In the genomic region with DNA sequence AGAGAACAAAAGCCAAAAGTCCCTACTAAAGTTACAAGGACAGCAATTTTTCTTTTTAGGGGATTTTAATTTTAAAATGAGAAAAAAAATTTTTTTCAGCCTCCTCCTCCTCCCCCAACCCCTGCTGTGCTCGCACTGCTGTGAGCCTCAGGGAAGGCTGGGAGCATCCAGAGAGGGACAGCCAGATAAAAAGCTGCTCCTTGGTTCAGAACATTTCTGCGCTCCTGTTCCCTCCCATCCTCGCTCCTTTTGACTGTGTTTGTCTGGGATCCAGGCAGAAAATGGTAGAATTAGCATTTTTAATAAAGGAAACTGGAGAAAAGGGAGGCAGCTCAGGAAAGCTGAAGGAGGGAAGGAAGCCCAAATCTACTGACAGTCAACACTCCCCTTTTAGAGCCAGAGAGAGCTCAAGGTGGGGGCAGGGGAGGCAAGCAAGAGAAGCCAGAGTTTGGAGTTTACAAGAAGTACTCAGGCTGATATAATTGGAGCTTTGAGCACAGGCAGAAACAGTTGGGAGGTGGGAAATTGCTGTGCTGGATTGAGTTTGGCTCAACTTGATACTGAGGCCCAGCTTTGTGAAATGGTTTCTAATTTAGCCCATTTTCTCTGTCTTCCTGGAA, we compare ENCODE assay signal across 10 mouse cellular contexts.
DNase-seq lines count a peak whose midpoint lies in the region; ATAC-seq and TF ChIP-seq lines count a peak whose summit lies in the region.
"Had no signal": no experiment of that assay in that cellular context is flagged by ENCODE, and none has a peak within 500 bp of the region (broad histone marks: within the 10 kb centered on the region; RNA-seq: fewer than 3 reads in every experiment).

No protein-coding gene starts in this region.

- H3K4me2 ChIP-seq in forebrain, embryonic 13.5 days = peak overlapping the region; percentile 27
- 0 out of 2 replicates have a peak overlapping the region, but pooled peaks have one; percentile 13 for H3K4me2 ChIP-seq in midbrain, embryonic 12.5 days (replicated peaks)
- no peak overlapping the region for H3K4me2 ChIP-seq in liver, postnatal 0 days (ENCODE audit: low read depth, low read length)
- no peak overlapping the region for H3K4me2 ChIP-seq in lung, postnatal 0 days (replicated peaks; ENCODE audit: low read depth, low read length)
- H3K4me2 ChIP-seq in kidney, embryonic 14.5 days (replicated peaks; ENCODE audit: low read depth, low read length) = no peak overlapping the region
- H3K4me2 ChIP-seq: lung, embryonic 14.5 days had no signal

- DNase-seq in cerebellum, postnatal 10 days = peak; percentile 29 to 58
- DNase-seq in layer of hippocampus, adult 18-20 months (ENCODE audit: low spot score in 2 of 2) = peak; percentile 68 to 80
- DNase-seq in liver, postnatal 0 days = no peak
- DNase-seq in lung, postnatal 0 days (ENCODE audit: low spot score) = no peak
- no peak for DNase-seq in urinary bladder, postnatal 4 days (ENCODE audit: low spot score in 2 of 2)
- DNase-seq: kidney, adult 11 months; lung, embryonic 14.5 days had no signal

- H3K36me3 ChIP-seq in forebrain, embryonic 13.5 days (ENCODE audit: poor library complexity, severe bottlenecking) = peaks cover 5% of the 10 kb centered on the region; the same call in 1 of the 2 replicates
- no peaks in the 10 kb centered on the region for H3K36me3 ChIP-seq in midbrain, embryonic 12.5 days
- H3K36me3 ChIP-seq in liver, postnatal 0 days (replicated peaks; ENCODE audit: insufficient read depth, low read length) = no peaks in the 10 kb centered on the region
- H3K36me3 ChIP-seq in lung, postnatal 0 days (ENCODE audit: insufficient read depth, low read length) = no peaks in the 10 kb centered on the region
- no peaks in the 10 kb centered on the region for H3K36me3 ChIP-seq in kidney, embryonic 14.5 days (ENCODE audit: control insufficient read depth, insufficient read depth, low read length)

- ATAC-seq in forebrain, embryonic 13.5 days = peak; percentile 83
- peak; percentile 48; the same call in 1 of the 2 replicates for ATAC-seq in midbrain, embryonic 12.5 days (ENCODE audit: low FRiP score, low read depth)
- no peak for ATAC-seq in liver, postnatal 0 days
- no peak for ATAC-seq in lung, postnatal 0 days
- ATAC-seq in kidney, embryonic 14.5 days (ENCODE audit: low FRiP score, low TSS enrichment) = no peak

- TF ChIP-seq EP300 in liver, postnatal 0 days (IDR thresholded peaks at IDR 0.05; ENCODE audit: low read depth) = no peak
- TF ChIP-seq EP300 in lung, postnatal 0 days (IDR thresholded peaks at IDR 0.05) = no peak

- H3K27me3 ChIP-seq in forebrain, embryonic 13.5 days = no peaks in the 10 kb centered on the region
- H3K27me3 ChIP-seq in midbrain, embryonic 12.5 days = no peaks in the 10 kb centered on the region
- H3K27me3 ChIP-seq in liver, postnatal 0 days (ENCODE audit: insufficient read depth, low read length) = no peaks in the 10 kb centered on the region
- H3K27me3 ChIP-seq in lung, postnatal 0 days (replicated peaks; ENCODE audit: insufficient read depth, low read length) = no peaks in the 10 kb centered on the region
- H3K27me3 ChIP-seq in kidney, embryonic 14.5 days (ENCODE audit: control insufficient read depth, insufficient read depth, low read length) = no peaks in the 10 kb centered on the region

- TF ChIP-seq CTCF in liver, postnatal 0 days (IDR thresholded peaks at IDR 0.05; ENCODE audit: low read depth) = no peak
- TF ChIP-seq CTCF in lung, postnatal 0 days (IDR thresholded peaks at IDR 0.05) = no peak

- no peak overlapping the region for H3K4me3 ChIP-seq in forebrain, embryonic 13.5 days
- H3K4me3 ChIP-seq in midbrain, embryonic 12.5 days = no peak overlapping the region
- no peak overlapping the region for H3K4me3 ChIP-seq in liver, postnatal 0 days (ENCODE audit: low read depth, low read length)
- H3K4me3 ChIP-seq in lung, postnatal 0 days (ENCODE audit: low read depth, low read length) = no peak overlapping the region
- H3K4me3 ChIP-seq in kidney, embryonic 14.5 days (ENCODE audit: low read length) = no peak overlapping the region

- WGBS in forebrain, embryonic 13.5 days = 0% methylated on average over 3 of the region's 3 CpGs
- WGBS in midbrain, embryonic 12.5 days = 11% methylated on average over 3 of the region's 3 CpGs
- whole genome bisulfite sequencing in liver, postnatal 0 days (ENCODE audit: insufficient replicate concordance) = 44% methylated on average over 3 of the region's 3 CpGs
- 56% methylated on average over 3 of the region's 3 CpGs for WGBS in lung, postnatal 0 days
- WGBS in kidney, embryonic 14.5 days = 55% methylated on average over 3 of the region's 3 CpGs

- H3K27ac ChIP-seq in forebrain, embryonic 13.5 days = peak overlapping the region; percentile 83
- peak overlapping the region; percentile 55; the same call in 1 of the 2 replicates for H3K27ac ChIP-seq in midbrain, embryonic 12.5 days (replicated peaks)
- H3K27ac ChIP-seq in liver, postnatal 0 days (ENCODE audit: low read depth) = no peak overlapping the region
- H3K27ac ChIP-seq in lung, postnatal 0 days (ENCODE audit: low read length) = no peak overlapping the region
- no peak overlapping the region for H3K27ac ChIP-seq in kidney, embryonic 14.5 days (ENCODE audit: low read depth, low read length)

- H3K9me3 ChIP-seq in forebrain, embryonic 13.5 days (replicated peaks) = no peaks in the 10 kb centered on the region
- H3K9me3 ChIP-seq in midbrain, embryonic 12.5 days = no peaks in the 10 kb centered on the region
- no peaks in the 10 kb centered on the region for H3K9me3 ChIP-seq in liver, postnatal 0 days (ENCODE audit: low read length)
- no peaks in the 10 kb centered on the region for H3K9me3 ChIP-seq in lung, postnatal 0 days (ENCODE audit: low read length)
- H3K9me3 ChIP-seq in kidney, embryonic 14.5 days (ENCODE audit: control insufficient read depth, low read length) = no peaks in the 10 kb centered on the region

- H3K9ac ChIP-seq in forebrain, embryonic 13.5 days = no peak overlapping the region
- H3K9ac ChIP-seq in midbrain, embryonic 12.5 days (replicated peaks) = peak overlapping the region; percentile 12; the same call in 1 of the 2 replicates
- H3K9ac ChIP-seq in liver, postnatal 0 days (replicated peaks) = no peak overlapping the region
- no peak overlapping the region for H3K9ac ChIP-seq in lung, postnatal 0 days (replicated peaks; ENCODE audit: low read depth)
- H3K9ac ChIP-seq in kidney, embryonic 14.5 days (ENCODE audit: low read depth, low read length) = no peak overlapping the region
- H3K9ac ChIP-seq: lung, embryonic 14.5 days had no signal

- H3K4me1 ChIP-seq in forebrain, embryonic 13.5 days = peaks cover 38% of the 10 kb centered on the region
- peaks cover 41% of the 10 kb centered on the region for H3K4me1 ChIP-seq in midbrain, embryonic 12.5 days
- H3K4me1 ChIP-seq in liver, postnatal 0 days (ENCODE audit: insufficient read depth) = no peaks in the 10 kb centered on the region
- H3K4me1 ChIP-seq in lung, postnatal 0 days (ENCODE audit: insufficient read depth, low read depth, low read length) = no peaks in the 10 kb centered on the region
- no peaks in the 10 kb centered on the region for H3K4me1 ChIP-seq in kidney, embryonic 14.5 days (ENCODE audit: control insufficient read depth, insufficient read depth, low read length)

Comparison
In these comparisons a context has a peak if more than half of its experiments do, and no peak if none do; other contexts are left out.
1. DNase-seq: peak in cerebellum, postnatal 10 days (2 of 2) and layer of hippocampus, adult 18-20 months (2 of 2); none in liver, postnatal 0 days (single experiment), lung, postnatal 0 days (single experiment) and urinary bladder, postnatal 4 days (0 of 2).
2. ATAC-seq: peak in forebrain, embryonic 13.5 days (single experiment) and midbrain, embryonic 12.5 days (single experiment); none in liver, postnatal 0 days (single experiment), lung, postnatal 0 days (single experiment) and kidney, embryonic 14.5 days (single experiment).
3. H3K27ac ChIP-seq: peak in forebrain, embryonic 13.5 days (single experiment) and midbrain, embryonic 12.5 days (single experiment); none in liver, postnatal 0 days (single experiment), lung, postnatal 0 days (single experiment) and kidney, embryonic 14.5 days (single experiment).
4. H3K4me2 ChIP-seq: peak in forebrain, embryonic 13.5 days (single experiment) and midbrain, embryonic 12.5 days (single experiment); none in liver, postnatal 0 days (single experiment), lung, postnatal 0 days (single experiment) and kidney, embryonic 14.5 days (single experiment).